Mouse (Mus musculus) embryonic facial prominence, embryonic 10.5 days (tissue): ENCODE measurements at regions not wholly inside any gene's neighbourhood (a gene's known extent, or its start where the extent isn't known, plus 50 kb on each side); places are given as distances from the start of the nearest gene placed in this dataset.

Source experiments
- DNase-seq: peaks from one replicate; pipeline ENCODE4 v3.0.0-alpha.2; 2017; ENCODE audit warnings: low spot score
- H3K27ac ChIP-seq: fragments of 300-500 bp; sonication (generic); replicated peaks from 2 replicates; pipeline ENCODE4 v1.5.1; 2016; ENCODE audit warnings: mild to moderate bottlenecking
- H3K27me3 ChIP-seq: fragments of 300-500 bp; sonication (generic); replicated peaks from 2 replicates; pipeline ENCODE4 v1.6.1; 2016; ENCODE audit warnings: low read depth, mild to moderate bottlenecking; ENCODE audit not compliant: poor library complexity, severe bottlenecking
- H3K36me3 ChIP-seq: fragments of 300-500 bp; sonication (generic); replicated peaks from 2 replicates; pipeline ENCODE4 v1.6.1; 2016; ENCODE audit warnings: mild to moderate bottlenecking, moderate library complexity
- H3K4me1 ChIP-seq: fragments of 300-500 bp; sonication (generic); 2 replicates; pipeline ENCODE4 v1.6.1; 2016
- H3K4me3 ChIP-seq: fragments of 300-500 bp; sonication (generic); 2 replicates; pipeline ENCODE4 v1.5.1; 2016; ENCODE audit warnings: mild to moderate bottlenecking, moderate library complexity
- H3K9me3 ChIP-seq: fragments of 300-500 bp; sonication (generic); 2 replicates; pipeline ENCODE4 v1.6.1; 2016; ENCODE audit warnings: mild to moderate bottlenecking
- WGBS: fragments of 180-500 bp; shearing (Covaris S2); methylation state at CpG from one replicate; pipeline ENCODE4 v1.1.7; 2016; 5-methylcytosine and 5-hydroxymethylcytosine counted together

DNA sequence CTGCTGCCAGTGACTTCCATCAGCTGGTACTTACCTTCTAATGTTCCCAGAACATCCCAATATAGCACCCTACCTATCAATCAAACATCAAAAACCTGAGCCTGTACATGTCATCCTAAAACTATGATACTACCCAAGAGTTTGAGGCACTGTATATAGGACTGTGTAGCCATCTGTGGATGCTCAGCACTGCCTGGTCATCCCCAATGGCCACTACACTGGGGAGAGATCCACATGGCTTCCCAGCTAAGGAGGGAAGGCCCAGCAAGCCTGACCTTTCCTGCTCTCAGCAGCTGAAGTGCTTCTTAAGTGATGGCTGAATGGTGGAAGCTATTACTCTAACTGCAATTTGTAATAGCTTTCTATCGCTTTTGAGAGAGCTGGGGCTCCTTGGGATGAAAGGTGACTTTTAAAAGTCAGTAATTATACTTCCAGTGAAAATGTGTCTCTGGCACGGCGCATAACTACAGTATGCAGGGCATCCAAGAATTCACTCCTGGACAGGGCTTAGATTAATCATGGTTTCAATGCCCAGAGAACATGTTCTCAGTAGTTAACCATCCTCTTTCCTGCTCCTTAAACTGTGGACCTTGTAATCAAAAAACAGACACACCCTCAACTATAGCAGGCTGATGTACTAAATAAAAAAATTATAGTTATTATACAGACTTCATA, 181.5 kb downstream of the Arrdc4 start:
- 86% methylated on average over 3 of the region's 3 CpGs for WGBS

DNA sequence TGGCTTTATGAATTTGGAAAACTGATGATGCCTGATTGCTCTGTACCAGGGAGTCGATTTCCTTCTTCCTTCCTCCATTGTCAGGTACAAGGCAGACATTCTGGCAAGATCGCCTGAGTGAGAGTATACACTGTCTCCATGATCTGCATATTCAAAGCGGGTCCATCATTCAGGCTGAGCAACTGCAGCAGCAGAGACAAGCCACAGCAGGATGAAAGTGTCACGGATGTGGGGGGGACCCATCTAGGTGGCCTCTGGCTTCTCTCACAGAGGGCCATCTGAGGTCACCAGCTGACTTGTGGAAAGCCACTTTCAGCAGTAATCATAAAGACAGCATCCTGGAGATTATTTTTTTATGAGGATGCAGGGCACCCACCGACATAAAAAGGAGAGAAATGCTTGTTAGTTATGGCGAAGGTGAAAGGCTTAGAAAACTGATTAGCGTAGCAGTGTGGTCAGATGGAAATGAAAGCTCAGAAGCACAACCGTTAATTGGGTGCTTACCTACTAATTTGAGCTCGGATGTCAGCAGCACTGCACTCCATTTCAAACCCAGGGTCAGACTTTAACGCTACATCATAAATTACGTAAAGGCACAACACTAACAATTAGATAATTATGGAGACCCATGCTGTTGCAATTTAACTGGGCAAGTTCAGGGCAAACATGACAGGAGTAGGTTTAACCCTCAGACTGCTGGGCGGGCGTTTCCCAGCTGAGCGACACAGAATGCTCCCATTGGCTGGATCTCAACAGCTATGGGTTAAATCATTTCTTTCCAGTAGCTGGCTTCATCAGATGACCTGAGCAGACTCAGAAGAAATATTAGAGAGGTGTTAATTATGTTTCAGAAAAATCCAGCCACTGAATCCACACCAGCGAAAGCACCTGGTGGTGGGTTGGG, 189.3 kb downstream of the Arrdc4 start:
- DNase-seq = peak; percentile 23
- Histone ChIP-seq H3K4me3 (no peak overlapping the region), H3K4me1 (peaks cover 15% of the 10 kb centered on the region), H3K36me3 (no peaks in the 10 kb centered on the region), H3K9me3 (no peaks in the 10 kb centered on the region), H3K27me3 (no peaks in the 10 kb centered on the region; the same call in 1 of the 2 replicates), H3K27ac (no peak overlapping the region)
- 61% methylated on average over 15 of the region's 15 CpGs for WGBS

More for the DNA sequence above, 181.5 kb downstream of the Arrdc4 start:
- 0 out of 2 replicates have a peak, but pooled peaks cover 4% of the 10 kb centered on the region for H3K9me3 ChIP-seq
- no peaks in the 10 kb centered on the region for H3K27me3 ChIP-seq
- no peak overlapping the region for H3K27ac ChIP-seq
- H3K36me3 ChIP-seq = no peaks in the 10 kb centered on the region
- DNase-seq = no peak
- H3K4me3 ChIP-seq = no peak overlapping the region
- peaks cover 15% of the 10 kb centered on the region for H3K4me1 ChIP-seq

DNA sequence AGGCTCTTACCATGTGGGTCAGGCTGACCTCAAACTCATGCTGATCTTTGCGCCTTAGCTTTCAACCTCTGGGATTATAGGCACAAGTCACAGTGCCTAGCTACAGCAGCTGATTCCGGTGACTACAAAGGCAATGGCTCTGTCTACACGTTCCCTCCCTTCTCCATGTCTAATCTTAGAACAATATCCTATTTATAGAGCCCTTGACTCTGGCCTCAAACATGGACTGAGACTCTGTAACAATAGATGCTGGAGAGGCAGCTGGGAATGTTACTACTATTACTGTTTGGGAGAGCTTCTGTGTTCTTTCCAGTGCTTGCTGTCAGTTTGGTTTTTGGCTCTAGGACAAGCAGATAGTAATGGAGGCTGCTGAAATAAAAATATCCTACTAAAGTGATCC, 198.7 kb downstream of the Arrdc4 start:
- Histone ChIP-seq H3K27me3 (no peaks in the 10 kb centered on the region), H3K36me3 (no peaks in the 10 kb centered on the region), H3K9me3 (0 out of 2 replicates have a peak, but pooled peaks cover 3% of the 10 kb centered on the region), H3K4me1 (peaks cover 6% of the 10 kb centered on the region; the same call in 1 of the 2 replicates), H3K4me3 (no peak overlapping the region), H3K27ac (no peak overlapping the region)
- no peak for DNase-seq
- WGBS = 62% methylated on average over 3 of the region's 3 CpGs

DNA sequence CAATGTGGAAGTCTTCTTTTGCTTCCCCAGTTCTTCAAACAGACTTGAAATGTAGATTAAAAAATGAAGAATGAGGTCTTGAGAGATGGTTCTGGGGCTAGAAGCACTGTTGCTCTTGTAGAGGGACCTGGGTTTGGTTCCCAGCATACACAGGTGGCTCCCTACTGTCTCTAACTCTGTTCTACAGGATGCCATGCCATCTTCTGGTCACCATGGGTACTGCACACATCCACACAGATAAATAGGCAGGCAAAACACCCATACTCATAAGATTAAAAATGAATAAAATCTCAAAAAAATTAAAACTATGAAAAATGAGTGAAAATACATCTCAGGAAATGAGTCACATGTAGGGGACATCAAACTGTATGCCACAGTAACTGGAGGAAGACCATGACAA, 200.9 kb downstream of the Arrdc4 start:
- Histone ChIP-seq H3K36me3 (no peaks in the 10 kb centered on the region), H3K27ac (no peak overlapping the region), H3K9me3 (0 out of 2 replicates have a peak, but pooled peaks cover 3% of the 10 kb centered on the region), H3K27me3 (no peaks in the 10 kb centered on the region), H3K4me1 (peaks cover 6% of the 10 kb centered on the region; the same call in 1 of the 2 replicates), H3K4me3 (no peak overlapping the region)
- DNase-seq = no peak

DNA sequence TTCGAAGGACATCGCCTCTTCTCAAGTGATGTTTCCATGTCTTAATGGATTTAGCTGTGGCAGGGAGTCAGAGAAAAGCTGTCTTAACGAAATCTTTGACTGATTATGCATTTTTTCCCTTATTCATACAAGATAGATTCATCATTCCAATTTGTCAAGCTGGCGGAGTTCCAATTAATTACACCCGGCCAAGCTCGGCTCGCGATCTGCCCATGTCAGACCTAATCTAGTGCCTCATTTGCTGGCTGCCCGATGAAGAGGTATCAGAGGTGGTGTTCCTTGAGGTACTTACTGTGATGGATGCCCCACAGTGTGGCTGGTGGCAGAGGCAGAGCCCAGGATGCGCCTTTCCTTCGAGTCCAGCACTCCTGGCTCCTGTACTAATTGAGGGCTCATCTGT, 204.9 kb downstream of the Arrdc4 start:
- no peak for DNase-seq
- Histone ChIP-seq H3K4me1 (no peaks in the 10 kb centered on the region), H3K27ac (no peak overlapping the region), H3K36me3 (no peaks in the 10 kb centered on the region), H3K27me3 (no peaks in the 10 kb centered on the region), H3K4me3 (no peak overlapping the region), H3K9me3 (0 out of 2 replicates have a peak, but pooled peaks cover 3% of the 10 kb centered on the region)
- 91% methylated on average over 11 of the region's 11 CpGs for WGBS

DNA sequence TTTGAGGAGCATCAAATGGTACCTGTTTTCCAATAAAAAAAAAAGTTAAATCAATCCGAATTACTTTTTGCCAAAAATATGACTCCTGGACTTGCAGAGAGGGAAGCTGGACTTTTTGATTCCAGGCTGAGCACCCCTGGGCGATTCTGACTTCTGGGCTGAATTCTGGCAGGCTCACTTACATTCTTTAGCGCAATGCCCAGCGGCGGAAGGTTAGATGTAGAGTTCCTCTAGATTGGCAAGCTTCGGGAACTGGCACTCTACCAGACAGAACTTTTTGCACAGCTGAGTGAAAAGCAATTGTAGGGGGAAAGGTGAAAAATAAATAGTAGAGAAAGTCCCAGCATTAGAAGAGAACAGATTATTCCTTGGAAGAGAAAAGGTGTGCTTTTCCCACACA, 235.5 kb downstream of the Fam169b start:
- Histone ChIP-seq H3K36me3 (no peaks in the 10 kb centered on the region), H3K4me1 (no peaks in the 10 kb centered on the region), H3K27ac (no peak overlapping the region), H3K9me3 (peaks cover 5% of the 10 kb centered on the region; the same call in 1 of the 2 replicates), H3K4me3 (no peak overlapping the region), H3K27me3 (no peaks in the 10 kb centered on the region)
- no peak for DNase-seq
- WGBS = 89% methylated on average over 6 of the region's 6 CpGs

DNA sequence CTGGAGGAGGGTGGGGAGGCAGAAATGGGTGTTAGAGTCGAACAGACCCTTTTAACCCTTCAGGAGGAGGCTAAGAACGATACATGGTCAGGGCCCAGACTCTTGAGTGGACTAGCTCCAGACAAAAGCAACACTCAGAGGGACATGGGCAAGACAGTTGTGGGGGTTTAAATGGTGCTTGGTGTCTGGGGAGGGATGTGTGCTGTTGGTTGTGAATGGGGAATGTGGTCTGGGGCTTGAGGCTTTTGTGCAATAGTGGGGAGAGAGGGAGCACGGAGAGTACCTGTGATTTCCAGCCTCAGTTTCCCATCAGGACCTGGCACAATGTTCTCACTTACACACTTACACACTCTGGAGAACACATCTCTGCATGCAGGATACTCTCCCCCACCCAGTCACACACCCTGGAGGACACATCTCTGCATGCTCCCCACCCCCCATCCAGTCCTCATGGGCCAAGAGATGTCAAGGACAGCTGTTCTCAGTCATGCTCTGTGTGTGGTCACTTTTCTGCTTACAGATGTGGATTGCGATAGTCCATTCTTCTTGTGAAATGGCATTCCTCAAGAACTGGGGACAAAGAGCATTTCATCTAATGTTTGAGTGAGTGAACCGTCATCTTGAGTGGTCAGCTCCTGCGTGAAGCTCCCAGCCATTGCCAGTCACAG, 217.6 kb downstream of the Fam169b start:
- no peaks in the 10 kb centered on the region for H3K36me3 ChIP-seq
- no peak overlapping the region for H3K4me3 ChIP-seq
- DNase-seq = no peak
- no peaks in the 10 kb centered on the region for H3K4me1 ChIP-seq
- WGBS = 85% methylated on average over 6 of the region's 6 CpGs
- H3K9me3 ChIP-seq = no peaks in the 10 kb centered on the region
- H3K27me3 ChIP-seq = no peaks in the 10 kb centered on the region
- H3K27ac ChIP-seq = no peak overlapping the region

DNA sequence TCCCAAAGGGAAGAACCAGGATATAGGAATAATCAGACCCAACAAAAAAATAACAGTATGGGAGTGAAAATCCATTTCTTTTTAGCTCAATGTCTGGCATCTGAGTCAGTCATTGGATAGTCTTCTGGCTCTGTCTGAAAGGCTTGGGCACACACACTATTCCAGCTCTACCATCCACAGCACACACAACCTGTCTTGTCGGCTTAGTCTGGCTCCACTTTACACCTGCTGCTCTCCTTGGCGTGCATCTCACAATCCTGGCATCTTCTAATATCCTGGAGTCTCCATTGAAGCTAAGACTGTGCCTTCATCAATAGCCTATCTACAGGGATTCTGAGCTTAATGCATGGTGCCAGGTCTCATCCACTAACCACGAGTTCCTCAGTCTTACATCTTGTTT, 213.0 kb downstream of the Fam169b start:
- no peak for DNase-seq
- Histone ChIP-seq H3K4me1 (no peaks in the 10 kb centered on the region), H3K4me3 (no peak overlapping the region), H3K27ac (no peak overlapping the region), H3K36me3 (no peaks in the 10 kb centered on the region), H3K9me3 (no peaks in the 10 kb centered on the region), H3K27me3 (peaks cover 11% of the 10 kb centered on the region)
- WGBS = 89% methylated on average over 3 of the region's 3 CpGs

DNA sequence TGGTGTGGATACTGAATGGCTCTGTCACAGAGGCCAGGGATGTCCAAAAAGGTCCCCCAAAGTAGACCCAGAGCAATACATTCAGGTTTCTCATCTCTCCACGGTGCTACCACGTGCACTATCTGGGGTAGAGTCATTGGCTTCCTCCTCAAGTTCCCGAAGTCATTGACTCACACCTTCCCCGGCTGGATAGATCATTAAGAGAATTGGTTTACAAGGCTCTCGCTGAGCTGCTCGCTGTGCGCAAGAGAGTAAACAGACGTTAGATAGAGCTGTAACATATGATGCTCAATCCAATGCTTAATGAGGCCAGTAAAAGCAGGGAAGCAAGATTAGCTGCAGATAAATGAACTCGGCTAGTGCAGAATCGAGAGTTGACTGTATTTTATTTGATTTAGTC, 208.9 kb downstream of the Fam169b start:
- H3K36me3 ChIP-seq = no peaks in the 10 kb centered on the region
- DNase-seq = no peak
- no peak overlapping the region for H3K27ac ChIP-seq
- no peaks in the 10 kb centered on the region for H3K9me3 ChIP-seq
- H3K4me3 ChIP-seq = no peak overlapping the region
- peaks cover 20% of the 10 kb centered on the region; the same call in 1 of the 2 replicates for H3K4me1 ChIP-seq
- 81% methylated on average over 10 of the region's 10 CpGs for WGBS
- peaks cover 39% of the 10 kb centered on the region for H3K27me3 ChIP-seq

DNA sequence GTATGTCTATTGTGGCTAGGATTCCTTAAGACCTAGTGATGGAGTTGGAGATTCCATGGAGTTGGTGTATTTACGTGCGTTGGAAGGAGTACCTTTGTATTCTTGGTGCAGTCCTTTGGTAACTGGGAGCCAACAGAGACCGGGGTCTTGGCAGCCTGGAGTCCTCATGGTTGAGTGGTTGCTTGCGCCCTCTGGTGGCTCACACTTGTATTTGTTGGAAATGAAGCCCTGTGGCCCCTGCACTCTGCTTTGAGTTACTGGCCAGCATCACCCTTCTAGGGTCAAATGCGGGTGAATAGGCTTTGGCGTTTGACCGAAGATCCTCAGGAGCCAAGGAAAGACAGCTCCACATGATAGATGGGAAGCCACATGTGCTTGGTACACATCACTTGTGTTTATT, 207.1 kb downstream of the Fam169b start:
- Histone ChIP-seq H3K27ac (no peak overlapping the region), H3K36me3 (no peaks in the 10 kb centered on the region), H3K4me1 (peaks cover 20% of the 10 kb centered on the region; the same call in 1 of the 2 replicates), H3K4me3 (no peak overlapping the region), H3K27me3 (peaks cover 39% of the 10 kb centered on the region), H3K9me3 (no peaks in the 10 kb centered on the region)
- DNase-seq = peak; percentile 80
- 28% methylated on average over 7 of the region's 7 CpGs for WGBS

DNA sequence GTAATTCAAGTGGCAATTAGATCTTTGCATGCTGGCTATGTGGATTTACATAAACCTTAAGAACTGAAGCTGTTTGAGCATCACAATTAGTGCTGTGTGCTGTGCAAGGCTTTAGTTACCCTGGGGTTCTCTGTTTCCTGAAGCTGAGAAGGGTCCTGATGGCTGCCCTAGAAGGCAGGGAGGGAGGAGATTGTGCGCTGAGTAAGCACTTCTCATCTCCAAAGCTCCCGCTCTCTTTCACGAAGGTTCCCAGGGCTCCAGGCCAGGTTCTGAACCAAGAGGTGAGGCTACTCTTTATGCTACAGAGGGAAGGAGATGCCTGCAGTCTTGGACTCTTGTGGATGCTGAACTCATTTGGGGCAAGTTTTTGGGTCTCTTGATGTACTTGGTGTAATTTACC, 206.7 kb downstream of the Fam169b start:
- no peak for DNase-seq
- H3K9me3 ChIP-seq = no peaks in the 10 kb centered on the region
- peaks cover 20% of the 10 kb centered on the region; the same call in 1 of the 2 replicates for H3K4me1 ChIP-seq
- no peaks in the 10 kb centered on the region for H3K36me3 ChIP-seq
- 55% methylated on average over 3 of the region's 3 CpGs for WGBS
- H3K27ac ChIP-seq = no peak overlapping the region
- H3K27me3 ChIP-seq = peaks cover 39% of the 10 kb centered on the region
- H3K4me3 ChIP-seq = no peak overlapping the region

DNA sequence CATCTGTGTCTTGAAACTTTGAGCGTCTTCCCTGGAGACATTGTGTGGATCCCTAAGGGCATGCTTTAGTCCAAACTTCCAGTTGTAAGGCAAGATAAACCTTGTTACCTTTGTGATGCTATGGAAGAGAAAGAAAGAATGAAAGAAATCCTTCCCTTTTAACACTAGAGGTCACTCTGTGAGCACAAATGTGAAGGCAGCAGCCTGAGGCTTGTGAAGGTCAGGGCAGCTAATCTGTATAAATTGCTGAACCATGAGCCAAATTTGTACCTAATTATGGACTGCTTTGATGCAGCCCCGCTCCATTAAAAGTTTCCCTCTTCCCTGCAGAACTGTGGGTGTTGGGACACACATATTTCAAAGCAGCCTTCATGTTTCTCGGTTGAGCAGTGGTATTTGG, 204.4 kb downstream of the Fam169b start:
- H3K9me3 ChIP-seq = no peaks in the 10 kb centered on the region
- peaks cover 23% of the 10 kb centered on the region for H3K4me1 ChIP-seq
- DNase-seq = no peak
- H3K36me3 ChIP-seq = no peaks in the 10 kb centered on the region
- H3K4me3 ChIP-seq = no peak overlapping the region
- no peak overlapping the region for H3K27ac ChIP-seq
- WGBS = 39% methylated on average over 3 of the region's 3 CpGs
- H3K27me3 ChIP-seq = peaks cover 46% of the 10 kb centered on the region
